Mouse (Mus musculus): ENCODE measurements around the gene Bola2.

Gene Bola2

GRCm38 (mm10) chr7:126690737-126691136 lies 4.5 kb upstream of the Bola2 start:
- no peak for DNase-seq

GRCm38 (mm10) chr7:126691676-126692075 lies 3.5 kb upstream of the Bola2 start:
- no peak for DNase-seq

- no peak for DNase-seq
Observed at GRCm38 (mm10) chr7:126692426-126692825, 2.8 kb upstream of the Bola2 start.

- DNase-seq: peak; percentile 94
Observed at GRCm38 (mm10) chr7:126693256-126693655, 1.9 kb upstream of the Bola2 start.

GRCm38 (mm10) chr7:126693781-126694180 lies 1.4 kb upstream of the Bola2 start:
- DNase-seq: no peak

GRCm38 (mm10) chr7:126694441-126695051 lies 655 bp upstream of the Bola2 start:
- peak; percentile 1 for DNase-seq

GRCm38 (mm10) chr7:126695631-126696207 lies 518 bp downstream of the Bola2 start, which contains the start of gene Slx1b:
Gene Slx1b, minus strand, starts transcription at chr7:126695784.
- peak; percentile 97 for DNase-seq

GRCm38 (mm10) chr7:126696303-126696702 lies 1.1 kb downstream of the Bola2 start:
- no peak for DNase-seq

GRCm38 (mm10) chr7:126696886-126697285 lies 1.7 kb downstream of the Bola2 start:
- DNase-seq: no peak

GRCm38 (mm10) chr7:126697838-126698237 lies 2.6 kb downstream of the Bola2 start:
- DNase-seq: no peak

- DNase-seq: no peak
Observed at GRCm38 (mm10) chr7:126700063-126701015, 5.1 kb downstream of the Bola2 start.

- DNase-seq: peak; percentile 93
Observed at GRCm38 (mm10) chr7:126701070-126701469, 5.9 kb downstream of the Bola2 start.

GRCm38 (mm10) chr7:126701559-126702357 lies 6.6 kb downstream of the Bola2 start:
- no peak for DNase-seq

GRCm38 (mm10) chr7:126702358-126702757 lies 7.2 kb downstream of the Bola2 start:
- DNase-seq: no peak

- DNase-seq: no peak
Observed at GRCm38 (mm10) chr7:126702861-126703756, 7.9 kb downstream of the Bola2 start.

- no peak for DNase-seq
Observed at GRCm38 (mm10) chr7:126703757-126704077, 8.5 kb downstream of the Bola2 start.

- peak; percentile 85 for DNase-seq
Observed at GRCm38 (mm10) chr7:126704121-126704980, 9.2 kb downstream of the Bola2 start.

GRCm38 (mm10) chr7:126707442-126708174 lies 12.4 kb downstream of the Bola2 start, which contains the start of gene Coro1a:
Gene Coro1a, minus strand, starts transcription at chr7:126707787.
- no peak for DNase-seq

GRCm38 (mm10) chr7:126708175-126708952 lies 13.2 kb downstream of the Bola2 start:
- DNase-seq: no peak
